Mouse (Mus musculus) limb, embryonic 13.5 days (tissue): Measurements from ENCODE around the gene Calm2. TPM values are rescaled to one million over a fixed set of nuclear protein-coding genes. Genes with fewer than 3 reads are reported as not detected.
A peak's percentile ranks its signal among the peaks of the same experiment; 100 is the strongest.

ENCODE experiments used
- ATAC-seq: fragments of 200-750 bp; cut with Nextera tagmentation; 2 replicates; pipeline ENCODE4 v1.8.0; 2017; ENCODE audit warnings: low read depth, moderate number of reproducible peaks, moderate TSS enrichment; ENCODE audit not compliant: low FRiP score
- H3K27ac ChIP-seq: fragments of 300-500 bp; sonication (generic); 2 replicates; pipeline ENCODE4 v1.5.1; 2015; ENCODE audit warnings: inconsistent platforms, mild to moderate bottlenecking, moderate library complexity
- H3K27me3 ChIP-seq: fragments of 300-500 bp; sonication (generic); 2 replicates; pipeline ENCODE4 v1.6.1; 2015; ENCODE audit warnings: mild to moderate bottlenecking, inconsistent platforms
- H3K36me3 ChIP-seq: fragments of 300-500 bp; sonication (generic); 2 replicates; pipeline ENCODE4 v1.6.1; 2015; ENCODE audit warnings: inconsistent platforms, mild to moderate bottlenecking, moderate library complexity
- H3K4me1 ChIP-seq: fragments of 300-500 bp; sonication (generic); 2 replicates; pipeline ENCODE4 v1.6.1; 2015; ENCODE audit warnings: inconsistent platforms
- H3K4me2 ChIP-seq: fragments of 300-500 bp; sonication (generic); replicated peaks from 2 replicates; pipeline ENCODE4 v1.6.1; 2015; ENCODE audit warnings: inconsistent platforms, mild to moderate bottlenecking, moderate library complexity
- H3K4me3 ChIP-seq: fragments of 300-500 bp; sonication (generic); 2 replicates; pipeline ENCODE4 v1.5.1; 2015; ENCODE audit warnings: moderate library complexity, mild to moderate bottlenecking, inconsistent platforms
- H3K9ac ChIP-seq: fragments of 300-500 bp; sonication (generic); 2 replicates; pipeline ENCODE4 v1.6.1; 2015; ENCODE audit warnings: mild to moderate bottlenecking, inconsistent platforms
- H3K9me3 ChIP-seq: fragments of 300-500 bp; sonication (generic); 2 replicates; pipeline ENCODE4 v1.6.1; 2016; ENCODE audit warnings: inconsistent platforms
- WGBS: fragments of 180-500 bp; shearing (Covaris S2); methylation state at CpG from one replicate; pipeline ENCODE4 v1.1.7; 2015; 5-methylcytosine and 5-hydroxymethylcytosine counted together
- polyA plus RNA-seq: library from polyadenylated mRNA; unstranded; fragments of >200 nt; fragmentation: Nextera tagmentation; extraction: Ambion mirVana; gene quantifications from 2 replicates; pipeline ENCODE4 v1.2.1, GENCODE M21; 2015

The Calm2 gene
- 943 and 968 TPM in 2 replicates for polyA plus RNA-seq

DNA sequence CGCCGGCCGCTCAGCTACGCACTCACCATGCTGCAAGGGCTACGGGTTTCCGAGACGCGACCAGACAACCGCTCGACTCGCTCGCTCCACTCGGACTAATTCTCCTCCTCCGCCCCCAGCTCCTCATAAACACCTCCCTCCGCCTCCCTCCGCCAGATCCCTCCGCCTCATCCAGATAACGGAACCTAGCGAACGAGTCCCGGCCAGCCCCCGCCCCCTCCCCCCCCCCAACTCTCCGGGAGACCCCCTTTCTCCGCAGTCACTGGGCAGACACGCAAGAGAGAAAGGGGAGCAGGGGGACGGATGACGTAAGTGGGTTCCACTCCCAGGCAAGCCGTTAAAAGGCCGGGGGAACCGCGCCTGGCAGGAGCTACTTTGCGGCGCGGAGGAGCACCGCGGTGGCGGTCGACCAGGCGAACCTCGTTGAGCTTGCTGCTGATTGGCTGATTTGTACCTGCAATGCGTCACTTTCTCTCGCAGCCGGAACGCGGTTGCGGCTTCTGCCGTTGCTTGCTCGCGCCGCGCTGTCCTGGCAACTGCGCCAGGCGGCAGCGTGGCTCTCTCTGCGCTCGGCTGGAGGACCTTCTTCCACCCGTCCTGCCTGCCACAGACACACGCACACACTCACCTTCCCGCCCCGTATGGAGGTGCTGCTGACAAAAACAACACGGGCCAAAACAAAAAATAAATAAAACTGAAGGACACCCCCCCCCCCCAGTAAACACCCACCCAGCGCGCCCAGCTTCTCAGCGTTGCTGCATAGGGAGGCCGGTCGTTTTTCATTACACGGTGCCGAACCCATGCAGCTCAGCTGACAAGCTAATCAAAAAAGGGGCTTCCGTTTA, at the start of gene Calm2:
Gene Calm2 (minus strand): TSS at position 169 of the 845 bp plus-strand sequence.
- Histone ChIP-seq H3K27ac (peak within 1 kb of the TSS; percentile 95), H3K4me3 (peak within 1 kb of the TSS; percentile 93), H3K4me1 (peaks cover 29% of the 10 kb centered on the region), H3K9ac (peak within 1 kb of the TSS; percentile 96), H3K36me3 (no peaks in the 10 kb centered on the region), H3K27me3 (no peaks in the 10 kb centered on the region), H3K9me3 (no peaks in the 10 kb centered on the region), H3K4me2 (peak within 1 kb of the TSS; percentile 77)
- peak; percentile 92 for ATAC-seq
- WGBS: under 1% methylated on average over 63 of the region's 69 CpGs

DNA sequence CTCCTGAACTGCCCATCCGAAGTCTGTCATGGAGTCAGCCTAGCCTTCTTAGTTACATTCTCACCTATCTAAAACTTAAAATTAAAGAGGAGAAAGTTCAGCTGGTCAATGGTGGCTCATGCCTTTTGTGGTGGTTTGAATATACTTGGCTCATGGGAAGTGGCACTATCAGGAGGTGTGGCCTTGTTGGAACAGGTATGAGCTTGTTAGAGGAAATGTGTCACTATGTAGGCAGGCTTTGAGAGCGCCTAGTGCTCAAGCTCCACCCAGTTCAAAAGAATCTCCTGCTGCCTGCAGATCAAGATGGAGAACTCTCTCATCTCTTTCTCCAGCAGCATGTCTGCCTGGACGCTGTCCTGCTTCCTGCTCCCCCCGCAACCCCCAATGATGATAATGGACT, 48.8 kb upstream of the Calm2 start:
- H3K4me1 ChIP-seq: no peaks in the 10 kb centered on the region
- H3K36me3 ChIP-seq: no peaks in the 10 kb centered on the region
- no peak overlapping the region for H3K4me3 ChIP-seq
- no peaks in the 10 kb centered on the region for H3K9me3 ChIP-seq
- WGBS: 88% methylated on average over 4 of the region's 4 CpGs
- no peak for ATAC-seq
- H3K27me3 ChIP-seq: peaks cover 5% of the 10 kb centered on the region
- H3K9ac ChIP-seq: no peak overlapping the region
- H3K4me2 ChIP-seq: no peak overlapping the region
- H3K27ac ChIP-seq: no peak overlapping the region

DNA sequence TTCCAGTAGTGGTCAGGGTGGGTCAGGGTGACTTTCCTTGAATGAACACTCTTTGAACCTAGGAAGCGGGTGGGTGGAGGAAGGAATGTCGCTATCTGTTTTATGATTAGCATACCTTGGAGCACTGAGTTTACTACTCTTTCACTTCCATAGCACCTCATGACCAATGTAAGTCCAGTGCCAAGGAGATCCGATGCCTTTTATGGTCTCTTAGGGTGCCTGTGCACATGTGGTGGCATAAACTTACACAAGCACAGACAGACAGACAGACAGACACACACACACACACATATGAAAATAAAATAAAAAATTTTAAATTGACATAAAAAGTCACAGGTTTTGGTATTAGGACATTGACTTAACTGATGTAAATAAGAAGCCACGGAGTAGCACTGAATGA, 47.6 kb upstream of the Calm2 start:
- no peaks in the 10 kb centered on the region for H3K9me3 ChIP-seq
- H3K27ac ChIP-seq: no peak overlapping the region
- no peak overlapping the region for H3K4me2 ChIP-seq
- 82% methylated on average over 4 of the region's 4 CpGs for WGBS
- H3K4me1 ChIP-seq: no peaks in the 10 kb centered on the region
- H3K36me3 ChIP-seq: no peaks in the 10 kb centered on the region
- H3K9ac ChIP-seq: no peak overlapping the region
- H3K4me3 ChIP-seq: no peak overlapping the region
- no peak for ATAC-seq
- peaks cover 5% of the 10 kb centered on the region for H3K27me3 ChIP-seq

DNA sequence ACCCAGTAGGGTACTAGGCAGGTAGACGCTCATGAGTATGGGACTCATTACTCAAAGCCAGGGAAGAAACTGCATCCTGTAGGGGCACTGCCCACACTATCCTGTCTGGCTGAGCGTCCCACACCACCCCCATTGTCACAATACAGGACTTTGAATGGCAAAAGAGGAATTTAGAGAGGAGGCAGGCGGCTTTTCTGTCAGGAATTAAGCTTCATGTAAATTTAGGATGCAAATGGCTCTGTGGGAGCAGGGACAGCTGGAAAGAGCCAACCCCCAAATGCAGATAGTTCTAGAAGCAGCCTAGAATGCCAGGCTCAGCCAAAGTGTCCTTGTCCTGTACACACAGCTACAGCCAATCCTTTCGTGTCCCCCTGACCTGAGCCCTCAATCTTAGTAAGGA, 45.6 kb upstream of the Calm2 start:
- Histone ChIP-seq H3K36me3 (no peaks in the 10 kb centered on the region), H3K4me2 (no peak overlapping the region), H3K9ac (no peak overlapping the region), H3K27ac (no peak overlapping the region), H3K27me3 (peaks cover 5% of the 10 kb centered on the region; the same call in 1 of the 2 replicates), H3K4me1 (no peaks in the 10 kb centered on the region), H3K9me3 (no peaks in the 10 kb centered on the region), H3K4me3 (no peak overlapping the region)
- no peak for ATAC-seq
- 52% methylated on average over 4 of the region's 4 CpGs for WGBS

DNA sequence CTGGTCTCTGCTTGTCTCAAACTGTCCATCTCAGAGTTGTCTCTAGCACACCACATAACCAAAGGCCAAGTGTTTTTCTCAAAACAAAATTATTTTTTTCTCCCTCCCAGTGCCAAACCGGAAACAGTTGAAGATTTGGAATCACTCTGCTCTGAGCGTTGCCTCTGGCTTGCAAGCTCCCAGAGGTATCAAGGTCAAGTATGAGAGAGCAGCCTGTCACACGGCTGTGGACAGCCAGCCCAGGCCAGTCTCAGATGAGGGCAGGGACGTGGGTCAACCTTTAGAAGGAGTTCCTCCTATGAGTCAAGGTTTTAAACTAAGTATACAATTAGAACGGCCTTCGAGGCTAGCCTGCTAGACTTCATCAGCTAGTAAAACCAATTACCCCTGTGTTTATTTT, 43.6 kb upstream of the Calm2 start:
- Histone ChIP-seq H3K27me3 (peaks cover 5% of the 10 kb centered on the region; the same call in 1 of the 2 replicates), H3K36me3 (no peaks in the 10 kb centered on the region), H3K9ac (no peak overlapping the region), H3K4me1 (no peaks in the 10 kb centered on the region), H3K9me3 (0 out of 2 replicates have a peak, but pooled peaks cover 4% of the 10 kb centered on the region), H3K4me3 (no peak overlapping the region), H3K27ac (no peak overlapping the region), H3K4me2 (no peak overlapping the region)
- 31% methylated on average over 6 of the region's 6 CpGs for WGBS
- ATAC-seq: no peak

DNA sequence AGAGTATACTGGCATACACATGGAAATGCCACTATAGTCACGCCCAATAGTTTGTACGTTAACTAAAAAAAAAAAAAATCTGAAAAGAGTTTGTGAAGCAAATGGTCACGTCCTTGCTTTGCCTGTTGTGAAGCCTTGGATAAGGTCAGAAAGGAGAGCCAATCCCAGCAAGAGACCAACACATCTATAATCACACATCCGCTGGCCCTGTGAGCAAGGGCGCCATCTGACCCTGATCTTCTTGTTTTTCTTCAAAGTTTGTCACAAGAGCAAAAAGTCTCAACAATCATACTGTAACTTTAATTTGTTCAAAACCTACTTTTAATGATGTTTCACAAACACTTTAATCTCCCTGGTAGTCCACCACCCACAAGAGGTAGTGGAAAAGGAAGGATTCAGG, 39.0 kb upstream of the Calm2 start:
- Histone ChIP-seq H3K4me1 (no peaks in the 10 kb centered on the region), H3K36me3 (no peaks in the 10 kb centered on the region), H3K9me3 (0 out of 2 replicates have a peak, but pooled peaks cover 4% of the 10 kb centered on the region), H3K27ac (no peak overlapping the region), H3K4me3 (no peak overlapping the region), H3K4me2 (no peak overlapping the region), H3K27me3 (no peaks in the 10 kb centered on the region), H3K9ac (no peak overlapping the region)
- 90% methylated on average over 5 of the region's 5 CpGs for WGBS
- ATAC-seq: no peak

DNA sequence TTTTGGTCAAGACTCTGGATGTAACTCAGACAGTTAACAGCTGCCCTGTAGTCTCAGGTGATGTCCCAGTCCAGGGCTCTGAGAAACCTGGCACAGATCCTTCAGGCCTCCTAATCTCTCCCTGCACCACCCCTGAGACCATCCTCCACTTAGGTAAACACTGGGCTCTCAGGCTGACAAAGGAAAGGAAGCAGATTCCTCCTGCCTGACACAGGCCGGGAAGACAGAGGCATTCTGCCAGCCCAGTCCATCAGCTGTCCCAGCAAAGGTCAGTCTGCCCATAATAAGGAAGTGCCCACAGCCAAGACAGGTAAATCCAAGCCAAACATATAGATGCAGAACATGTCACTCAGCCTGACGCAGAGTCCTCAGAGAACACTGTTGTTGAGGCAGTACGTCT, 36.1 kb upstream of the Calm2 start:
- 64% methylated on average over 3 of the region's 3 CpGs for WGBS
- Histone ChIP-seq H3K4me1 (no peaks in the 10 kb centered on the region; the same call in 1 of the 2 replicates), H3K4me2 (no peak overlapping the region)

DNA sequence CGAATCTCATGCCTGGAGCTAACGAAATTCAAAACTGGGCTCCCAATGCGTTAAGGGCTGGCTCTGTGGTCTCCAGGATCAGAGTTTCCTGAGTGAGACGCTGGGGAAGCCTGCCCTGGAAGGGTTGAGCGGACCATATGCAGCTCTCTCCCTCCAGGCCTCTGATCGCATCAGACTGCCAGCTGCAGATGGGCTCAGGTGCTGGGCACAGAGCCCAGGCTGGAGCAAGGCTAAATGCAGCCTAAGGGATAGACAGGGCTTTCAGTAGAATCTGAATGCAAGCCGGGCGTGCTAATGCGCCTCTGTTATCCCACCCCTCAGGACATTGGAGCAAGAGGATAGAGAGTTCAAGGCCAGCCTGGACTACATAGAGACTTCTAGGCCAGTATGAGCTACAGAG, 31.8 kb upstream of the Calm2 start:
- no peak for ATAC-seq
- Histone ChIP-seq H3K9ac (no peak overlapping the region), H3K9me3 (no peaks in the 10 kb centered on the region), H3K4me2 (no peak overlapping the region), H3K4me3 (no peak overlapping the region), H3K27me3 (peaks cover 12% of the 10 kb centered on the region), H3K27ac (no peak overlapping the region), H3K36me3 (no peaks in the 10 kb centered on the region), H3K4me1 (peaks cover 22% of the 10 kb centered on the region)
- 61% methylated on average over 9 of the region's 9 CpGs for WGBS

More for the DNA sequence above, 36.1 kb upstream of the Calm2 start:
- H3K4me3 ChIP-seq: no peak overlapping the region
- no peak for ATAC-seq
- no peak overlapping the region for H3K27ac ChIP-seq
- H3K9ac ChIP-seq: no peak overlapping the region
- 0 out of 2 replicates have a peak, but pooled peaks cover 4% of the 10 kb centered on the region for H3K9me3 ChIP-seq
- no peaks in the 10 kb centered on the region for H3K36me3 ChIP-seq
- H3K27me3 ChIP-seq: no peaks in the 10 kb centered on the region

DNA sequence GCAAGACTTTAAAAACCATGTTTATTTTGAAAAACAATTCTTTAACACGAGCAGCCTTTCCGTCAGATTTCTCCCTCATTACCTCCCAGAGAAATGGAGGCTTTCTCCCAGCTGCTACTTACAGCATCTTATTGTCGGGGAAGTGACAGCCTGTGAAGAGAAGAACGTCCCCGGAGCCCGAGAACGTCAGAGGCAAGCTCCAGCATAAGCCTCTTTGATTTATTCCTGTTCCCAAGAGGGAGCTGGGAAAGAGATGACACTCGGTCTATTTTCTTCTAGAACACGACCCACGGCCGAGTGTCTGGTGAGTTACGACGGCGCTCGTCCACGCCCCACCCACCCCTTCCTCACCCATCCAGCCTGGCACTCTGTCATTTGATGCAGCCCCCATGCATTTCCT, 30.9 kb upstream of the Calm2 start:
- no peak overlapping the region for H3K27ac ChIP-seq
- no peak overlapping the region for H3K4me3 ChIP-seq
- no peak for ATAC-seq
- WGBS: 53% methylated on average over 16 of the region's 16 CpGs
- no peaks in the 10 kb centered on the region for H3K36me3 ChIP-seq
- no peaks in the 10 kb centered on the region for H3K9me3 ChIP-seq
- no peak overlapping the region for H3K4me2 ChIP-seq
- H3K27me3 ChIP-seq: peaks cover 20% of the 10 kb centered on the region
- H3K9ac ChIP-seq: no peak overlapping the region
- H3K4me1 ChIP-seq: peaks cover 30% of the 10 kb centered on the region

DNA sequence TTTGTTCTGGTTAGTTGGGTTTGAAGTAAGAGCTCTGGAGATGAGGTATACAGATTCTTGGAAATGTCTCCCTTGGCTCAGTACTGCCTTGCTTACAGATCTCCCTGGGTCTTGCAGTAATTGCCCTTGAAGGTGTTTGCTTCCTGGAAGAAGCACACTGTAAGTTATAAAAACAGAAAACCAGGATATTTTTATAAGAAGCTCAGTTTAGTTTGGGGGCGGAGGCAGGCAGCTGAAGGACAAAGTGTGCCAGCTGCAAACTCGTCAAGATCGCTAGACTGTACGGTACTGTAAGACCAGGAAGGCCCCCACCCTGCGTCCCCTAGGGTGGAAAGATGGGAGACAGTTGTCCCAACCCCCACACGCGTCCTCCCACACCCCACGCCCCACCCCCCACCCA, 28.6 kb upstream of the Calm2 start:
- ATAC-seq: no peak
- H3K4me2 ChIP-seq: no peak overlapping the region
- no peak overlapping the region for H3K9ac ChIP-seq
- WGBS: 61% methylated on average over 8 of the region's 8 CpGs
- H3K4me1 ChIP-seq: peaks cover 30% of the 10 kb centered on the region
- H3K4me3 ChIP-seq: no peak overlapping the region
- no peaks in the 10 kb centered on the region for H3K9me3 ChIP-seq
- no peaks in the 10 kb centered on the region for H3K36me3 ChIP-seq
- no peak overlapping the region for H3K27ac ChIP-seq
- peaks cover 34% of the 10 kb centered on the region for H3K27me3 ChIP-seq

DNA sequence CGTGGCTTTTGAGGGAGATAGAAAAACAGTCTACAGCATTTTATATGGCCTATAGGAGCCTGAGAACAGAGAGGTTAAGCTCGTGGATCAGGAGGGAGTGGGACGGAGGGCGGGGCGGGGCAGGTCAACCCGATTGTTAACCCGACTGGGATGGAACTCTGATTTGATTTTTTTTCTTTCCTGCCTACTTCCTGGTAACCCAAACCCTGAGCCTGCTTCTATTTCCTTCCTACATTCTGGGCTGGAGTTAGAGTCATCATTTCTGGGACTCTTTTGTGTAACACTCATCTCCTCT, 27.7 kb upstream of the Calm2 start:
- peak overlapping the region; percentile 60; the same call in 1 of the 2 replicates for H3K9ac ChIP-seq
- H3K27ac ChIP-seq: no peak overlapping the region
- ATAC-seq: no peak

DNA sequence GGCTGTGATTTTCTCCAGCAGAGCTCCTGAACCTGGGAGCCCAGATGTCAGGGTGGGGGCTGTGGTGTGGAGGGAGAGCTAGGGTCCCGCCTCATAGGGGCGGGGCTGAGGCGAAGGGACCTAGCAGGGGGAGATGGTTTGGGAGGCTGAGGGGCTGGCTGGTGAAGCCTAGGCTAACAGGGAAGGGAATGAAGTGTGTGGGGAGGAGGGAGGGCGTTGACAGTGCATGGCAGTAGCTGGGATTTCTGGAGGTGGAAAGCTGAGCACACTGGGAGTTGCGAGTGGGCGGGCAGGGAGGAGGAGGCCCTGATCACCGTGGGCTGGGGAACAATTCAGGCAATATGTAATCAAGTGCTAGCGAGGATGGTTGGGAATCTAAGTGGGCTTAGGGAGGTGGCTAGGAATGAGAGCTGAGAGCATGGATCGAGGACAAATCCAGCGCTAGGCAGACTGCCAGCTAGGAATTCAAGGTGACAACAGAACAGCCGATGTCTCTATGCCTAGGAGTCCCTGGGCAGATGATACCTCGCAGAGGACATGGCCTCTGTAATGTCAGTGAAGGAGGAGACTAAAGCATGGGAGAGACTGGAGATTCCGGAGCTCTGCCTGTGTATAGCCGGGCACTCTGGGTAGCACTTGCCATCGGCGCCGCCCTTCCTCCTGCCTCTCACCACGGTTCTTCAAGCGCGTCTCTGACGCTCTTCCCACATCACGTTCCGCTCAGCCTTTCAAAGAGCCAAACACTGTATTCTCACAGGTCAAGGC, 27.2 kb upstream of the Calm2 start:
- H3K4me1 ChIP-seq: peaks cover 30% of the 10 kb centered on the region

More for the DNA sequence above, 27.7 kb upstream of the Calm2 start:
- peaks cover 34% of the 10 kb centered on the region for H3K27me3 ChIP-seq
- peaks cover 30% of the 10 kb centered on the region for H3K4me1 ChIP-seq
- no peaks in the 10 kb centered on the region for H3K36me3 ChIP-seq
- peak overlapping the region; percentile 76 for H3K4me2 ChIP-seq
- H3K4me3 ChIP-seq: peak overlapping the region; percentile 40
- no peaks in the 10 kb centered on the region for H3K9me3 ChIP-seq
- WGBS: 5% methylated on average over 7 of the region's 7 CpGs

More for the DNA sequence above, 27.2 kb upstream of the Calm2 start:
- peak overlapping the region; percentile 0; the same call in 1 of the 2 replicates for H3K27ac ChIP-seq
- WGBS: 1% methylated on average over 23 of the region's 23 CpGs
- no peaks in the 10 kb centered on the region for H3K36me3 ChIP-seq
- H3K27me3 ChIP-seq: peaks cover 34% of the 10 kb centered on the region
- ATAC-seq: peak; percentile 84
- peak overlapping the region; percentile 60 for H3K9ac ChIP-seq
- H3K4me3 ChIP-seq: peak overlapping the region; percentile 40
- H3K9me3 ChIP-seq: no peaks in the 10 kb centered on the region
- peak overlapping the region; percentile 76 for H3K4me2 ChIP-seq
